Mouse (Mus musculus) megakaryocyte, embryonic 14.5 days (primary cell): ENCODE data around the gene Ncoa1. TPM values are rescaled to one million over a fixed set of nuclear protein-coding genes. Genes with fewer than 3 reads are reported as not detected.
A peak's percentile ranks its signal among the peaks of the same experiment; 100 is the strongest.

Source experiments
- H3K27me3 ChIP-seq: replicated peaks from 2 replicates; pipeline ENCODE3; 2012; ENCODE audit warnings: inconsistent platforms
- H3K36me3 ChIP-seq: replicated peaks from 2 replicates; pipeline ENCODE3; 2012; ENCODE audit warnings: low read length, inconsistent platforms, mixed read lengths
- H3K4me1 ChIP-seq: 2 replicates; pipeline ENCODE4 v1.6.1; 2012; ENCODE audit warnings: inconsistent platforms
- H3K4me3 ChIP-seq: replicated peaks from 2 replicates; pipeline ENCODE3; 2012; ENCODE audit warnings: moderate library complexity, mild to moderate bottlenecking, inconsistent platforms
- H3K9me3 ChIP-seq: 2 replicates; pipeline ENCODE4 v1.6.1; 2012; ENCODE audit warnings: inconsistent platforms
- FLI1 ChIP-seq: IDR thresholded peaks from 2 replicates; pipeline ENCODE4 v1.6.1; 2012; ENCODE audit warnings: low read length, inconsistent platforms, mixed read lengths
- GATA1 ChIP-seq: IDR thresholded peaks from 3 replicates; pipeline ENCODE4 v1.6.1; 2012; ENCODE audit warnings: mixed read lengths, low read length, inconsistent platforms, borderline replicate concordance
- polyA plus RNA-seq: library from polyadenylated mRNA; stranded (reverse); fragments of >175 nt; gene quantifications from 2 replicates; pipeline ENCODE4 v1.2.3, GENCODE M21; 2012; ENCODE audit warnings: low replicate concordance; ENCODE audit not compliant: insufficient read depth

Ncoa1 gene
- polyA plus RNA-seq = 6.0 and 13.0 TPM in 2 replicates

DNA sequence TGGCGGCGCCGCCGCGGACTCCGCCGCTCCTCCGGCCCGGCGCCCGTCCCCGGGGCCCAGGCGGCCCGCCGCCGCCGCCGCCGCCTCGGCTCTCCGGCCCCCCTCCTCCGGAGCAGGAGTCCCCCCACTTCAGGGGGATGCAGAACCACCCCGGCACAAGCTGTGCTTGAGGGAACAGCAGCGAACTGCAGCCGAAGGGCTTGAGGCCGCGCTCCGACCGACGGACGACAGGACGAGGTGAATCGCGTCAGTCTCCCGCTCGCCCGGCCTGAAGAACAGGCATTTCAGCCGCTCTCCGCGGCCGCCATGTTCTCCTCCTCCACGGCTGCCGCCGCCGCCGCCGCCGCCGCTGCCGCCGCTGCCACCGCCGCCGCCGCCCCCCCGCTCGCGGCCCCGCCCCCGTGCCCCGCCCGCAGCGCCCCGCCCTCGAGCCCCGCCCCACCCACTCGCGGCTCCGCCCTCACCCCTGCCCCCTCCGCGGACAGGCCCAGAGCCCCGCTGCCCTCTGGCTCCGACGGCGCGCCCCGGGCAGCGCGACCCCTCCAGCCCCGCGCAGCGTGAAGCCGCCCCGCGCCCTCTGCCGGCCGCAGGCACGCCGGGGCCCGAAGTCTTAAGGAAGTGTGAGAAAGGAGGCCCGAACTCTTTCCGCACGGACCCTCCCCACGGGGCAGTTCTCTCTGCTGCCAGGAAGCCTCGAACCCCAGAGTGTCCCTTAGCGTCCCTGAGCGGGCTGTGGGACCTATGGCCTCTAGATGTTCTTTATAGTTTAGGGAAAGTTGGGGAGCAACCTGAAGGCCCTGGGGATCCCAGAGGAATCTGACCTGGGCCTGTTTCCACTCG, at the start of gene Ncoa1:
Ncoa1 (minus strand) TSS at position 351 of the 840 bp plus-strand sequence.
- H3K36me3 ChIP-seq = no peaks in the 10 kb centered on the region
- peaks cover 20% of the 10 kb centered on the region for H3K27me3 ChIP-seq

DNA sequence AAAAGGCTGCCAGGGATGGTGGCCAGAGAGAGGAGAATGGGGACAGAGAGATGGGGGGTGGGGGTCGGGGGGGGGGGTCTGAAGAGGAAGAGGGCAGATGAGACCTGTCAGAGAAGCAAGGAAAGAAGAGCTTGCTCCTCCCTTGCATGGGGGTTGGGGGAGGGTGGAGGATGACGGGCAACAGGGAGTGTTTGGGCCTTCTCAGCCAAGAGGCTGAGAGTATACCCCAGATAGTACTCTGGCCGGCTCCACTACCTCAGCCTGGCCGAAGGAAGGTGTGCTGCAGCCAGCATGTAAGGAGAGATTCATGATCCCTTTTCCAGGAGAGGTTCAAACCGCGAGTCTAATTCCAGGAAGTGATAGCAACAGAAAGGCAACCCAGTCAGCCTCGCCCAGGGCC, 47.6 kb upstream of the Ncoa1 start:
- H3K4me3 ChIP-seq = no peak overlapping the region
- peaks cover 6% of the 10 kb centered on the region for H3K4me1 ChIP-seq
- no peak for TF ChIP-seq FLI1
- TF ChIP-seq GATA1 = no peak
- H3K9me3 ChIP-seq = no peaks in the 10 kb centered on the region
- H3K36me3 ChIP-seq = no peaks in the 10 kb centered on the region
- no peaks in the 10 kb centered on the region for H3K27me3 ChIP-seq

More for the DNA sequence above, at the start of gene Ncoa1:
- Histone ChIP-seq H3K4me1 (peaks cover 40% of the 10 kb centered on the region), H3K9me3 (no peaks in the 10 kb centered on the region), H3K4me3 (peak within 1 kb of the TSS; percentile 99)
- TF ChIP-seq FLI1 = no peak
- TF ChIP-seq GATA1 = no peak

DNA sequence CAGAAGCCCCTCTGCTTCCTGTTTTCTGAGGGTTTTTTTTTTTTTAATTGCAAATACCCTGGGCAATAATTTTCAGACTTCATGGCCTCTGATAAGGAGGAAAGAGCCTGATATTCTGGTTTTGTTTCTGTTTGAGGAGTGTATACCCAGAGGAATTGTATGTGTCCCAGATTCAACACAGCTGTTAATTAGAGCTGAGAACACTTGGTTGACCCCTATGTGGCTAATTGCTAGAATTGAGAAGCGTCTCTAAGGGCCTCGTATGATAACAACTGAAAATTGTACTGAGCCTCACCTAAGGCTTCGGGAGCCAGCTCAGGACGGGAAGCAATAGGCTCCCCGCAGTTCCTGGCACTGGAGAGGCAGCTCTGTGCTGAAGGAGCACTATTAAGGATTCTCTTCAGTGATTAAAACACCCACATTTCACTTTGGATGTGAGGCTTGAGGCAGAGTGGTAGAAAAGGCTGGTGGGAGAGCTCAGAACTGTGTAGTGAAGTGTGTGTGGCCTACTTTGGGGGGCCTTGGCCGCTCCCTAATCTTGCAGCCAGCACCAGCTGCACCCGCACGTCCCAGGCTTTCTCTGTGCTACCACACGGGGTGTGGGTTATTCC, 46.8 kb upstream of the Ncoa1 start:
- H3K4me3 ChIP-seq = no peak overlapping the region
- no peaks in the 10 kb centered on the region for H3K9me3 ChIP-seq
- TF ChIP-seq GATA1 (no peak), FLI1 (no peak)
- no peaks in the 10 kb centered on the region for H3K27me3 ChIP-seq
- no peaks in the 10 kb centered on the region for H3K36me3 ChIP-seq
- H3K4me1 ChIP-seq = peaks cover 6% of the 10 kb centered on the region

DNA sequence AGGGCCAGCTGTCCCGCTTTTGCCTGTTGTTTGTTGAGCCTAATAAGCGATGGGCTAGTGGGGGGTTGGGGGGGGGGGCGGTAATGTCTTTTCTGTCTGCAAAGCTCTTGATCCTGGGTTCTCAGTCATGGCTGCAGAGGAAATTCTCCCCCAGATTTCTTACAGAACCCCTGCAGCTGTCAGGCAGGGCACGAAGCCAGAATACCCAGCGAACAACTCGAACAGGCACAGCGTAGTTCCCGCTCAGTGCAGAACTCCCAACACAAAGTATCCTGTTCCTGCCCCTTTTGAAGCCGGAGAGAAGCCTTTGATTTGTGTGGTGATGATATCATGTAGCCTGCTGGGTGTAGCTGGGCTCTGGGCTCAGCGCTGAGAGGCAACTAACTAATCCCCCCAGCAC, 46.2 kb upstream of the Ncoa1 start:
- TF ChIP-seq GATA1 (no peak), FLI1 (no peak)
- Histone ChIP-seq H3K4me3 (no peak overlapping the region), H3K4me1 (peaks cover 6% of the 10 kb centered on the region), H3K27me3 (no peaks in the 10 kb centered on the region), H3K9me3 (no peaks in the 10 kb centered on the region), H3K36me3 (no peaks in the 10 kb centered on the region)

DNA sequence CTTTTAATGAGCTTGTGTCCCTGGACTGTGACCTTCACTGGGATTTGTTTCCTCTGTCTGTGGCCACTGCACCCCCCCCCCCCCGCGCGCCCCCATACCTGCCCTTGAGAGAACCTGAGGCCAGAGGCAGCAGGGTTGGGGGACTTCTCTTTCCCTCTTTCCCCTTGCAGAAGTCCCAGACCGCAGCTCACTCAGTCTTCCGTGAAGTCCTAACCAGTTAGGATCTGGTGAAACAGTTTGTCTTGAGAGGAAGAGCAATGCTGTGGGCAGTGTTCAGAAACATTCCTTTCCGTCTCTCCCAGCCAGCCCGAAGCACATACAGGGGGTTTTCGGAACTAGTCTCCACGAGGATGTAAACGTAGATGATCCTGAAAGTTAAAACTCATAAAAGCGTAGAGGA, 42.0 kb upstream of the Ncoa1 start:
- Histone ChIP-seq H3K9me3 (no peaks in the 10 kb centered on the region), H3K36me3 (no peaks in the 10 kb centered on the region), H3K4me3 (no peak overlapping the region), H3K27me3 (peaks cover 2% of the 10 kb centered on the region), H3K4me1 (peaks cover 7% of the 10 kb centered on the region)
- TF ChIP-seq GATA1 (no peak), FLI1 (no peak)

DNA sequence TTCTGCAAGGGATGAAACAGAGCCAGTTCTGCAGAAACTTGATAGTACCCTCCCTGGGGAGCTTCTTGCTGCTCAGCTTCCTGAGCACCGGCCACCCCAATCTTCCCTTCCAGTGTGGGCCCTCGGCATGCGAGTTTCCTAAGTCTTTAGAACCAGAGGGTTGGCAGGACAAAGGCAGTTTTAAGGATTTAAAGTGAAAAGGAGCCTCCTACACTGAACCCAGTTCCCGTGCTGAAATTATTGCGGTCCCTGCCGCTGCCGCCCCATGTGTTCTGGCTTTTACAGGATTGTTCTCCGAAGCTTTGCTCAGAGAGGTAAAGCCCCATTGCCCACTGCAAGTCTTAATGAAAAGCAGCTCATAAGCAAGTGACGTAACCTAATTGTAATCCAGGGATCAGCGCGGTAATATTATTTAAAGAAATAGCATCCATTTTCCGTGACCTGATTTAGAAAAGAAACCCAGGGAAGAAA, 32.6 kb upstream of the Ncoa1 start:
- peaks cover 56% of the 10 kb centered on the region for H3K4me1 ChIP-seq
- no peaks in the 10 kb centered on the region for H3K9me3 ChIP-seq
- H3K27me3 ChIP-seq = no peaks in the 10 kb centered on the region
- TF ChIP-seq FLI1 (no peak), GATA1 (no peak)
- H3K4me3 ChIP-seq = no peak overlapping the region
- no peaks in the 10 kb centered on the region for H3K36me3 ChIP-seq

DNA sequence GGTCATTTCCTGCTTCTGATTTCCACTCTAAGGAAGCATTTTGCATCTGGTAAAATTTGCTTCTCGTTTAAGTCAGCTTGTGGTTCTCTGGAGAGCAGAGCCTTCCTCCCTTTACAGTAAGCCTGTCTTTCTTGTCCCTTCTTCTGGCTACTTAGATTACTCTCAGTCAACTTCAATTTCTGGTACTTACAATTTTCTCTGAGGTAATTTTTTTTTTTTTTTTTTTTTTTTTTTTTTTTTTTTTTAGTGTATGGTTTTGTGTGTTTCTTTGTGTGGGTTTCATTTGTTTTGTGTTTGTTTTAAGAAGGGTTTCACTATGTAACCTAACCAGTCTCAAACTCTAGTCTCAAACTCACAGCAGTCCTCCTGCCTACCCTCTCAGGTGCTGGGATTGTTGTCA, 31.2 kb upstream of the Ncoa1 start:
- Histone ChIP-seq H3K4me1 (peaks cover 67% of the 10 kb centered on the region), H3K9me3 (no peaks in the 10 kb centered on the region), H3K27me3 (no peaks in the 10 kb centered on the region), H3K36me3 (no peaks in the 10 kb centered on the region), H3K4me3 (no peak overlapping the region)
- no peak for TF ChIP-seq GATA1
- no peak for TF ChIP-seq FLI1

DNA sequence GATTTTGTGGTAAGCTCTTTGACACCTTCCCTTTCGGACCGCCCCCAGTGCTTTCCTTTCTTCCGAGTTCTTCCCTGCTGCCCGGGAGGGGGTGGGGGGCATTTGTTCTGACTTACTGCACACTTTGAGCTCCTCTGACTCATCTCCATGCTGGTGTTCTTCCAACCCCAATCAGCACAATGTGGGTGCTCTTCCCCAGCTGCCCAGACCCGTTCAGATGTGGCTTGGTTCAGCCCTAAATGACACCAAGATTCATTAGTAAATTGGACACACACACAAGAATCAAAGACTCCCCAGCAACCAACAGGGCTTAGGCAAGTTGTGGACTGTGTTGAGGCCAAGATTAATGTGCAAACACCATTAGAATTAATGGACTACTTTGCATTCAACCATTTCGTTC, 30.5 kb upstream of the Ncoa1 start:
- H3K9me3 ChIP-seq = no peaks in the 10 kb centered on the region
- TF ChIP-seq FLI1 (no peak), GATA1 (no peak)
- no peaks in the 10 kb centered on the region for H3K36me3 ChIP-seq
- H3K4me1 ChIP-seq = peaks cover 74% of the 10 kb centered on the region
- H3K4me3 ChIP-seq = no peak overlapping the region
- no peaks in the 10 kb centered on the region for H3K27me3 ChIP-seq

DNA sequence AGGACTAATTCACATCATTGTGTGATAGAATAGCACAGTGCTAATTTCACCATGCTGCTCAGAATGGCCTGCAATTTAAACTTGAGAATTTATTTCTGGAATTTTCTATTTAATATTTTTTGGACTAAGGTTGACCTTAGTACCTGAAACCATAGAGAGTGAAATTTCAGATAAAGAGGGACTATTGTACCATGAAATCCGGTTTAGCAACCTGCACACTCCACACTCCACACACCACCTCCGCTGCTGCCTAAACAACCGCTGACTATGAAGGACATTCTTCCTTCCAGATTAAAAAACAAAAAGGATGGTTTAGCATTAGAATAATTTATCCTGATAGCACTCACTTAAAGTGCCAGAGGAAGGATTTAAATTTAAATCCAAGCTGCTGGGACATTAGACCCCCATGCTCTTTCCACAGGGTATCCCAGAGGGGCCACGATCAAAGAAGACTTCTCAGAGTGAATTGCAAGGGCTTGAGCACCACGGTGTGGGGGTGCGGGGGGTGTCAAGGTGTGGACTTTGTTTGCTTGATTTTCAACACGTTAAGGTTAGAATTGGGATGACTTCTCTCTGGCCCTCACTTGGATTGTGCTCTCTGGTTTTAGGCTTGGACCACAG, 29.9 kb upstream of the Ncoa1 start:
- Histone ChIP-seq H3K4me1 (peaks cover 80% of the 10 kb centered on the region), H3K4me3 (no peak overlapping the region), H3K36me3 (no peaks in the 10 kb centered on the region), H3K9me3 (no peaks in the 10 kb centered on the region), H3K27me3 (no peaks in the 10 kb centered on the region)
- TF ChIP-seq GATA1 (no peak), FLI1 (no peak)

DNA sequence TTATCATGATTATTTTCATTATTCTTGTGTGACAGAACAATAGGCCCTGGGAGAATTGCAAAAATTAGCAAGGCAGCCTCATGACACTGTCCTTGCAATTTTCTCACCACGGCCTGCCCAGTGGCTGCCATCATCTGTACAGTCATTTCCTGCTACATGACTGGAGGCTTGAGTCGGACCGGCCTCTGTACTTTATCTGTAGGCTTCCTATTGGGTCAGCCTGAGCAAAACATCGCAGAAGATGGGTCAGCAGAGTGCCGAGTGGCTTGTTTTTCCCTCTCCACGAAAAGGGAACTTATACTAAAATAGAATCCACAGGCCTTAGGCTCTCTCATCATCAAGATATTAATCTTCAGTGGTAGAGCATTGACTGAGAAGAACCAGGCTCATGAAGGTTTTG, 28.3 kb upstream of the Ncoa1 start:
- H3K9me3 ChIP-seq = no peaks in the 10 kb centered on the region
- H3K36me3 ChIP-seq = no peaks in the 10 kb centered on the region
- H3K27me3 ChIP-seq = no peaks in the 10 kb centered on the region
- TF ChIP-seq GATA1 (no peak), FLI1 (no peak)
- peak overlapping the region; percentile 78 for H3K4me3 ChIP-seq
- H3K4me1 ChIP-seq = peaks cover 87% of the 10 kb centered on the region
